Mouse (Mus musculus) forebrain, embryonic 11.5 days (tissue): ENCODE data around the gene Kti12. TPM values are rescaled to one million over a fixed set of nuclear protein-coding genes. Genes with fewer than 3 reads are reported as not detected.

ENCODE experiments used
- ATAC-seq: fragments of 200-750 bp; cut with Nextera tagmentation; replicated peaks from 2 replicates; pipeline ENCODE4 v1.8.0; 2017; ENCODE audit warnings: moderate TSS enrichment; ENCODE audit not compliant: low FRiP score
- DNase-seq: peaks from one replicate; pipeline ENCODE4 v3.0.0-alpha.2; 2017; ENCODE audit warnings: low spot score
- H3K27ac ChIP-seq: fragments of 300-500 bp; sonication (generic); 2 replicates; pipeline ENCODE4 v1.5.1; 2014; ENCODE audit warnings: low read depth, low read length
- H3K27me3 ChIP-seq: fragments of 300-500 bp; sonication (generic); 2 replicates; pipeline ENCODE4 v1.6.1; 2014; ENCODE audit warnings: mild to moderate bottlenecking, low read length, mixed read lengths; ENCODE audit not compliant: control insufficient read depth, insufficient read depth
- H3K36me3 ChIP-seq: fragments of 300-500 bp; sonication (generic); 2 replicates; pipeline ENCODE4 v1.6.1; 2014; ENCODE audit warnings: mild to moderate bottlenecking, low read length, moderate library complexity, mixed read lengths; ENCODE audit not compliant: control insufficient read depth, insufficient read depth
- H3K4me1 ChIP-seq: fragments of 300-500 bp; sonication (generic); replicated peaks from 2 replicates; pipeline ENCODE4 v1.6.1; 2014; ENCODE audit warnings: low read length, mixed read lengths; ENCODE audit not compliant: control insufficient read depth, insufficient read depth
- H3K4me2 ChIP-seq: fragments of 300-500 bp; sonication (generic); 2 replicates; pipeline ENCODE4 v1.6.1; 2014; ENCODE audit warnings: low read depth, mild to moderate bottlenecking, low read length, moderate library complexity, mixed read lengths; ENCODE audit not compliant: severe bottlenecking
- H3K4me3 ChIP-seq: fragments of 300-500 bp; sonication (generic); 2 replicates; pipeline ENCODE4 v1.5.1; 2014; ENCODE audit warnings: low read depth, low read length
- H3K9ac ChIP-seq: fragments of 300-500 bp; sonication (generic); 2 replicates; pipeline ENCODE4 v1.6.1; 2014; ENCODE audit warnings: low read length
- H3K9me3 ChIP-seq: fragments of 300-500 bp; sonication (generic); 2 replicates; pipeline ENCODE4 v1.6.1; 2016; ENCODE audit warnings: low read length, mixed read lengths; ENCODE audit not compliant: control insufficient read depth
- WGBS: fragments of 180-500 bp; shearing (Covaris S2); extraction: QIAGEN DNeasy Blood & Tissue Kit; methylation state at CpG from one replicate; pipeline ENCODE4 v1.1.7; 2014; 5-methylcytosine and 5-hydroxymethylcytosine counted together
- polyA plus RNA-seq: library from polyadenylated mRNA; unstranded; fragments of >200 nt; fragmentation: Nextera tagmentation; extraction: Ambion mirVana; gene quantifications from 2 replicates; pipeline ENCODE4 v1.2.1, GENCODE M21; 2014

Kti12 gene
- polyA plus RNA-seq, 1 experiment from 2014 or later: 46.8 TPM

GRCm38 (mm10) chr4:108830698-108831097 is 16.9 kb upstream of the Kti12 start:
- 89% methylated on average over 1 of the region's 1 CpGs for whole genome bisulfite sequencing
- Histone ChIP-seq H3K4me3 (no peak overlapping the region), H3K9me3 (no peaks in the 10 kb centered on the region), H3K9ac (no peak overlapping the region; the same call in 1 of the 2 replicates), H3K27ac (no peak overlapping the region), H3K27me3 (no peaks in the 10 kb centered on the region), H3K4me2 (no peak overlapping the region), H3K36me3 (peaks cover 10% of the 10 kb centered on the region; the same call in 1 of the 2 replicates), H3K4me1 (peaks cover 4% of the 10 kb centered on the region; the same call in 1 of the 2 replicates)
- ATAC-seq: no peak
- no peak for DNase-seq

- no peaks in the 10 kb centered on the region for H3K27me3 ChIP-seq
- ATAC-seq: peak; percentile 97
- peak; percentile 99 for DNase-seq
- peaks cover 3% of the 10 kb centered on the region; the same call in 1 of the 2 replicates for H3K36me3 ChIP-seq
- no peaks in the 10 kb centered on the region for H3K9me3 ChIP-seq
- peak within 1 kb of the TSS; percentile 100 for H3K27ac ChIP-seq
- H3K4me3 ChIP-seq: peak within 1 kb of the TSS; percentile 98
- under 1% methylated on average over 73 of the region's 73 CpGs for whole genome bisulfite sequencing
- peak within 1 kb of the TSS; percentile 74 for H3K4me2 ChIP-seq
- H3K4me1 ChIP-seq: peaks cover 4% of the 10 kb centered on the region; the same call in 1 of the 2 replicates
- H3K9ac ChIP-seq: peak within 1 kb of the TSS; percentile 99
Observed at GRCm38 (mm10) chr4:108832916-108833827, 14.4 kb upstream of the Kti12 start, which contains the start of gene Btf3l4. Gene Btf3l4 (minus strand): TSS chr4:108833614.

GRCm38 (mm10) chr4:108833828-108834114 is 13.8 kb upstream of the Kti12 start:
- no peak for DNase-seq
- Histone ChIP-seq H3K27me3 (no peaks in the 10 kb centered on the region), H3K27ac (peak overlapping the region; percentile 100), H3K4me1 (peaks cover 4% of the 10 kb centered on the region; the same call in 1 of the 2 replicates), H3K9ac (peak overlapping the region; percentile 99), H3K9me3 (no peaks in the 10 kb centered on the region), H3K36me3 (peaks cover 3% of the 10 kb centered on the region; the same call in 1 of the 2 replicates), H3K4me3 (peak overlapping the region; percentile 98), H3K4me2 (peak overlapping the region; percentile 74)
- WGBS: 0% methylated on average over 6 of the region's 6 CpGs
- ATAC-seq: no peak

- peak within 1 kb of the TSS; percentile 100 for H3K27ac ChIP-seq
- no peaks in the 10 kb centered on the region for H3K9me3 ChIP-seq
- peak; percentile 89 for DNase-seq
- peak; percentile 79 for ATAC-seq
- peaks cover 4% of the 10 kb centered on the region; the same call in 1 of the 2 replicates for H3K4me1 ChIP-seq
- H3K4me2 ChIP-seq: peak within 1 kb of the TSS; percentile 74
- H3K36me3 ChIP-seq: peaks cover 3% of the 10 kb centered on the region; the same call in 1 of the 2 replicates
- peak within 1 kb of the TSS; percentile 99 for H3K9ac ChIP-seq
- H3K4me3 ChIP-seq: peak within 1 kb of the TSS; percentile 98
- no peaks in the 10 kb centered on the region for H3K27me3 ChIP-seq
- WGBS: under 1% methylated on average over 34 of the region's 34 CpGs
Observed at GRCm38 (mm10) chr4:108834115-108834970, 13.2 kb upstream of the Kti12 start, which contains the start of gene Txndc12. Gene Txndc12 (plus strand): TSS chr4:108834601.

- H3K9ac ChIP-seq: peak overlapping the region; percentile 67
- peak overlapping the region; percentile 51 for H3K4me2 ChIP-seq
- peaks cover 2% of the 10 kb centered on the region; the same call in 1 of the 2 replicates for H3K36me3 ChIP-seq
- H3K9me3 ChIP-seq: no peaks in the 10 kb centered on the region
- ATAC-seq (no peak), DNase-seq (no peak)
- H3K4me1 ChIP-seq: peaks cover 4% of the 10 kb centered on the region; the same call in 1 of the 2 replicates
- H3K27me3 ChIP-seq: no peaks in the 10 kb centered on the region
- peak overlapping the region; percentile 100 for H3K27ac ChIP-seq
- WGBS: under 1% methylated on average over 15 of the region's 15 CpGs
- peak overlapping the region; percentile 98 for H3K4me3 ChIP-seq
Observed at GRCm38 (mm10) chr4:108834971-108835311, 12.6 kb upstream of the Kti12 start.

- Histone ChIP-seq H3K9me3 (no peaks in the 10 kb centered on the region), H3K4me2 (peak overlapping the region; percentile 51), H3K27ac (no peak overlapping the region), H3K36me3 (no peaks in the 10 kb centered on the region), H3K9ac (peak overlapping the region; percentile 67), H3K4me3 (peak overlapping the region; percentile 98), H3K4me1 (peaks cover 4% of the 10 kb centered on the region; the same call in 1 of the 2 replicates), H3K27me3 (no peaks in the 10 kb centered on the region)
- ATAC-seq: no peak
- WGBS: 65% methylated on average over 3 of the region's 3 CpGs
- no peak for DNase-seq
Observed at GRCm38 (mm10) chr4:108835496-108835895, 12.1 kb upstream of the Kti12 start.

- H3K27me3 ChIP-seq: no peaks in the 10 kb centered on the region
- H3K4me1 ChIP-seq: peaks cover 4% of the 10 kb centered on the region; the same call in 1 of the 2 replicates
- WGBS: 89% methylated on average over 4 of the region's 4 CpGs
- no peak overlapping the region for H3K27ac ChIP-seq
- H3K36me3 ChIP-seq: no peaks in the 10 kb centered on the region
- no peak overlapping the region for H3K4me3 ChIP-seq
- no peak overlapping the region for H3K4me2 ChIP-seq
- no peaks in the 10 kb centered on the region for H3K9me3 ChIP-seq
- ATAC-seq: no peak
- DNase-seq: no peak
- H3K9ac ChIP-seq: no peak overlapping the region
Observed at GRCm38 (mm10) chr4:108838031-108838430, 9.6 kb upstream of the Kti12 start.

- no peak overlapping the region for H3K4me2 ChIP-seq
- no peaks in the 10 kb centered on the region for H3K36me3 ChIP-seq
- H3K4me3 ChIP-seq: no peak overlapping the region
- DNase-seq (no peak), ATAC-seq (no peak)
- no peaks in the 10 kb centered on the region for H3K4me1 ChIP-seq
- no peak overlapping the region for H3K9ac ChIP-seq
- no peaks in the 10 kb centered on the region for H3K27me3 ChIP-seq
- WGBS: 90% methylated on average over 7 of the region's 7 CpGs
- H3K27ac ChIP-seq: no peak overlapping the region
- H3K9me3 ChIP-seq: no peaks in the 10 kb centered on the region
Observed at GRCm38 (mm10) chr4:108841920-108842578, 5.5 kb upstream of the Kti12 start.
